Comparison of ENCODE assay signal across 32 mouse cellular contexts in the genomic region with DNA sequence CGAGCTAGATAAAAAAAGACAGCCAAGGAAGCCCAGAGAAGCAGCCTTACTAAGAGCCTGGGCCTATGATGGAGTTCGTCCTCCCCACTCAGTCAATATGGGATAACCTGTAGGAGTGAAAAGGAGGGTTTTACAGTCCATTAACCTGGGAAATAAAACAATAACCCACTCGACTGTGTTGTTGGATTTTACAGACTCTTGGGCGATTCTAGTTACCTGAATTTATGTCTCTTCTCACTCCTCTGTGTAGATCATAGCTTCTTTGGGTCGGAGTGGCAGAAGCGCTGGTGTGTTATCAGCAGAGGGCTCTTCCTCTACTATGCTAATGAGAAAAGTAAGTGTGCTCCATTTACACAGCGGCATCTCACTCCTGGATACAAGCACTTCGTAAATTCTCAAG.
"Had no signal": no experiment of that assay in that cellular context is flagged by ENCODE, and none has a peak within 500 bp of the region (broad histone marks: within the 10 kb centered on the region; RNA-seq: fewer than 3 reads in every experiment).

No protein-coding gene starts in this region.

- H3K9ac ChIP-seq: limb, embryonic 12.5 days; limb, embryonic 13.5 days; limb, embryonic 15.5 days; liver, embryonic 12.5 days; liver, embryonic 13.5 days; liver, embryonic 14.5 days; liver, embryonic 15.5 days; liver, postnatal 0 days; lung, embryonic 14.5 days; lung, embryonic 15.5 days; midbrain, embryonic 12.5 days; midbrain, embryonic 13.5 days; midbrain, embryonic 15.5 days; neural tube, embryonic 12.5 days had no signal

- H3K27ac ChIP-seq: limb, embryonic 10.5 days; limb, embryonic 12.5 days; limb, embryonic 13.5 days; limb, embryonic 15.5 days; liver, embryonic 12.5 days; liver, embryonic 13.5 days; liver, embryonic 14.5 days; liver, embryonic 15.5 days; lung, embryonic 15.5 days; macrophage; midbrain, embryonic 10.5 days; midbrain, embryonic 12.5 days; midbrain, embryonic 13.5 days; midbrain, embryonic 15.5 days; neural tube, embryonic 12.5 days had no signal

- H3K4me2 ChIP-seq: limb, embryonic 12.5 days; limb, embryonic 13.5 days; limb, embryonic 15.5 days; liver, embryonic 11.5 days; liver, embryonic 12.5 days; liver, embryonic 13.5 days; liver, embryonic 15.5 days; lung, embryonic 14.5 days; lung, embryonic 15.5 days; midbrain, embryonic 11.5 days; midbrain, embryonic 12.5 days; midbrain, embryonic 13.5 days; midbrain, embryonic 15.5 days; neural tube, embryonic 12.5 days had no signal

- H3K9me3 ChIP-seq: limb, embryonic 10.5 days; limb, embryonic 12.5 days; limb, embryonic 13.5 days; limb, embryonic 15.5 days; liver, embryonic 12.5 days; liver, embryonic 13.5 days; liver, embryonic 15.5 days; lung, embryonic 15.5 days; midbrain, embryonic 10.5 days; midbrain, embryonic 12.5 days; midbrain, embryonic 13.5 days; midbrain, embryonic 15.5 days; neural tube, embryonic 12.5 days had no signal

- H3K4me3 ChIP-seq: limb, embryonic 10.5 days; limb, embryonic 12.5 days; limb, embryonic 13.5 days; limb, embryonic 15.5 days; liver, embryonic 12.5 days; liver, embryonic 13.5 days; liver, embryonic 15.5 days; lung, embryonic 15.5 days; megakaryocyte, embryonic 14.5 days; midbrain, embryonic 10.5 days; midbrain, embryonic 12.5 days; midbrain, embryonic 13.5 days; midbrain, embryonic 15.5 days; myocyte; neural tube, embryonic 12.5 days had no signal

- ATAC-seq: liver, embryonic 12.5 days; liver, postnatal 0 days; lung, postnatal 0 days; midbrain, embryonic 13.5 days; midbrain, embryonic 15.5 days; midbrain, embryonic 16.5 days had no signal

- H3K27me3 ChIP-seq: lung, embryonic 15.5 days; midbrain, embryonic 12.5 days; midbrain, embryonic 15.5 days; neural tube, embryonic 12.5 days had no signal

- H3K4me1 ChIP-seq: limb, embryonic 10.5 days; limb, embryonic 12.5 days; limb, embryonic 15.5 days; lung, embryonic 15.5 days; megakaryocyte, embryonic 14.5 days; midbrain, embryonic 12.5 days; neural tube, embryonic 12.5 days had no signal

- H3K36me3 ChIP-seq: limb, embryonic 10.5 days; limb, embryonic 12.5 days; limb, embryonic 13.5 days; limb, embryonic 15.5 days; liver, embryonic 12.5 days; liver, embryonic 13.5 days; liver, embryonic 15.5 days; lung, embryonic 15.5 days; midbrain, embryonic 10.5 days; midbrain, embryonic 12.5 days; midbrain, embryonic 13.5 days; midbrain, embryonic 15.5 days; neural tube, embryonic 12.5 days had no signal

- DNase-seq: left cerebral cortex, postnatal 4 days; liver; liver, embryonic 13.5 days; liver, postnatal 0 days; lung, adult 18-20 months; lung, adult 2 months; lung, embryonic 14.5 days; lung, postnatal 10 days; lung, postnatal 14 days; lung, postnatal 36 days; lung, postnatal 4 days; midbrain, embryonic 14.5 days had no signal
